Mouse (Mus musculus): ENCODE measurements around the gene Foxs1. TPM values are rescaled to one million over a fixed set of nuclear protein-coding genes. Genes with fewer than 3 reads are reported as not detected.

The Foxs1 gene
- polyA plus RNA-seq, 1 experiment from 2014 or later: 1.1 TPM

- no peak overlapping the region for H3K4me3 ChIP-seq
- no peaks in the 10 kb centered on the region for H3K36me3 ChIP-seq
- peaks cover 14% of the 10 kb centered on the region for H3K4me1 ChIP-seq (replicated peaks)
- 40% methylated on average over 9 of the region's 9 CpGs for WGBS
- H3K27ac ChIP-seq (ENCODE audit: poor library complexity, severe bottlenecking): no peak overlapping the region
- H3K4me2 ChIP-seq: no peak overlapping the region
- ATAC-seq (ENCODE audit: insufficient number of reproducible peaks, low FRiP score): no peak
- peaks cover 100% of the 10 kb centered on the region for H3K27me3 ChIP-seq (replicated peaks)
- no peak overlapping the region for H3K9ac ChIP-seq
- H3K9me3 ChIP-seq (replicated peaks): no peaks in the 10 kb centered on the region
Observed at GRCm38 (mm10) chr2:152944013-152944412, 11.0 kb upstream of the Foxs1 start.

- Histone ChIP-seq H3K9ac (peak overlapping the region; percentile 56; the same call in 1 of the 2 replicates), H3K4me1 (replicated peaks) (peaks cover 14% of the 10 kb centered on the region), H3K4me2 (peak overlapping the region; percentile 89), H3K9me3 (replicated peaks) (no peaks in the 10 kb centered on the region), H3K36me3 (no peaks in the 10 kb centered on the region), H3K4me3 (peak overlapping the region; percentile 48), H3K27ac (ENCODE audit: poor library complexity, severe bottlenecking) (no peak overlapping the region), H3K27me3 (replicated peaks) (peaks cover 100% of the 10 kb centered on the region)
- ATAC-seq (ENCODE audit: insufficient number of reproducible peaks, low FRiP score): no peak
- WGBS: 5% methylated on average over 8 of the region's 8 CpGs
Observed at GRCm38 (mm10) chr2:152943568-152943967, 10.6 kb upstream of the Foxs1 start.

DNA sequence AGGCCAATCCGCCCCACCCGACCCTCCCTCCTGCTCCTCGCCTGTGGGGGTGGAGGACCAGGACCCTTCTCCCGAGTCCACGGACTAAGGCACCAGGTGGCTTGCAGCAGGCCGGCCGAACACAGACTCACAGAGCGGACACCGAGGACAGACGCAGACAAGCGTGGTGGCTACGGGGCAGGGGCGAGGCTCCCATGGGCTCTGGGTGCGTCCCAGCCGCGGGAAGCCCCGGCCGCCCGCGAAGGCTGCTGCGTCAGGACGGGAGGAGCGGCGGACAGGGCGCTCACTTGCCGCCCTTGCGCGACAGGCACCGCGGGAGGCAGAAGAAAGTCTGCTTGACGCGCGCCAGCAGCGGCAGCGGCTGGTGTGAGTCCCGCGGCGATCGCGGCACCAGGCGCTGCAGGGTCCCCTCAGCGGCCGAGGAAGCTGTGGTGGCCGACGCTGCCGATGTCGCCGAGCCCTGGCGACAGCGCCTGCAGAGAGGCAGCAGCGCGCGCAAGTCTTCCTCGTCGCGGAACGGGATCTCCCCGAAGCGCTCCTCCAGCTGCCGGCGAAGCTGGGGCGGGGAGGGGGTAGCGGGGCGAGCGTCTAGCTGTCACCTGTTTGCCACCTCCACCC is 10.0 kb upstream of the Foxs1 start:
- no peaks in the 10 kb centered on the region for H3K36me3 ChIP-seq
- H3K9ac ChIP-seq: peak overlapping the region; percentile 56
- no peaks in the 10 kb centered on the region for H3K9me3 ChIP-seq (replicated peaks)
- WGBS: under 1% methylated on average over 64 of the region's 65 CpGs
- H3K4me1 ChIP-seq (replicated peaks): peaks cover 14% of the 10 kb centered on the region
- peaks cover 100% of the 10 kb centered on the region for H3K27me3 ChIP-seq (replicated peaks)
- 0 out of 2 replicates have a peak, but pooled peaks have one; percentile 33 for ATAC-seq (ENCODE audit: insufficient number of reproducible peaks, low FRiP score)
- H3K27ac ChIP-seq (ENCODE audit: poor library complexity, severe bottlenecking): no peak overlapping the region
- H3K4me2 ChIP-seq: peak overlapping the region; percentile 89
- H3K4me3 ChIP-seq: peak overlapping the region; percentile 48

DNA sequence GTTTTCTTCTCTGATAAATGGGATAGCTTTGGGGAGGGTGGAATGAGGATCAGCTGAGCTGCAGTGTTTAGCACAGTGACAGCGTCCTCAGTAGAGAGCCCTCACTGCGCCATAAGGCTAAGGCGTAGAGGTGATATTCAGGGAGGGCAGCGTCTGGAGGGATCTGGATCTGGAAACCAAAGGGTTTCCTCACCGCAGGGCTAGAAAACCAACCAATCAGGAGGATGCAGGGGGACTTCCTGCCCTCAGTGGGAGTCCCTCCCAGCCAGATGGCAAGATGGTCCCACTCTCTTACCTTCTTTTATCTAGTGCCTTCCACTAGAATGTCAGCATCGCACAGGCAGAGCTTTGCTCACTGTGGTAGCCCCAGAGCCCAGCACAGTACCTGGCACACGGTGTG is 8.8 kb upstream of the Foxs1 start:
- Histone ChIP-seq H3K4me1 (replicated peaks) (peaks cover 14% of the 10 kb centered on the region), H3K4me2 (no peak overlapping the region), H3K9ac (no peak overlapping the region), H3K36me3 (no peaks in the 10 kb centered on the region), H3K27me3 (replicated peaks) (peaks cover 89% of the 10 kb centered on the region), H3K9me3 (replicated peaks) (no peaks in the 10 kb centered on the region), H3K4me3 (no peak overlapping the region), H3K27ac (ENCODE audit: poor library complexity, severe bottlenecking) (no peak overlapping the region)
- WGBS: 19% methylated on average over 7 of the region's 7 CpGs
- no peak for ATAC-seq (ENCODE audit: insufficient number of reproducible peaks, low FRiP score)

DNA sequence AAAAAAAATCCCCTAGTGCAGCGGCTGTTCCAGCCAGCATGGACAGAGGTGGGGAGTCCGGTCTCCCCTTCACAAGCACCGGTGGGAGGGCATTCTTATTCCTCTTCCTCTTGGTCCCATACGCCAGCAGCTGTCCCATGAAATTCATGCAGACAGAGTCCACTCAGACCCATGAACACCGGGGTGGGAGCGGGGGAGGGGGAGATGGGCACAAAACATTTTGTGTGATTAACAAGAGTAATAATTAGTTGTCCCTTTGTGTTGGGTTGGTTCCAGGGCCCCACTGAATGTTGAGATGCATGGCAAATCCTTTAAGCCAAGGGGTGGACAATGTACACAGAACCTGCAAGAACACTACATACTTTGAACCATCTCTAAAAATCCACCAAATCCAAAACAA is 8.1 kb upstream of the Foxs1 start:
- Histone ChIP-seq H3K9ac (no peak overlapping the region), H3K9me3 (replicated peaks) (no peaks in the 10 kb centered on the region), H3K4me2 (no peak overlapping the region), H3K36me3 (no peaks in the 10 kb centered on the region), H3K4me3 (no peak overlapping the region), H3K27me3 (replicated peaks) (peaks cover 89% of the 10 kb centered on the region), H3K4me1 (replicated peaks) (peaks cover 14% of the 10 kb centered on the region), H3K27ac (ENCODE audit: poor library complexity, severe bottlenecking) (no peak overlapping the region)
- 75% methylated on average over 6 of the region's 6 CpGs for WGBS
- no peak for ATAC-seq (ENCODE audit: insufficient number of reproducible peaks, low FRiP score)

GRCm38 (mm10) chr2:152939846-152940245 is 6.8 kb upstream of the Foxs1 start:
- H3K27me3 ChIP-seq (replicated peaks): peaks cover 88% of the 10 kb centered on the region
- H3K4me3 ChIP-seq: no peak overlapping the region
- no peak overlapping the region for H3K4me2 ChIP-seq
- H3K4me1 ChIP-seq (replicated peaks): peaks cover 14% of the 10 kb centered on the region
- no peak for ATAC-seq (ENCODE audit: insufficient number of reproducible peaks, low FRiP score)
- H3K27ac ChIP-seq (ENCODE audit: poor library complexity, severe bottlenecking): no peak overlapping the region
- H3K9ac ChIP-seq: no peak overlapping the region
- 6% methylated on average over 4 of the region's 4 CpGs for WGBS
- H3K36me3 ChIP-seq: no peaks in the 10 kb centered on the region
- no peaks in the 10 kb centered on the region for H3K9me3 ChIP-seq (replicated peaks)

DNA sequence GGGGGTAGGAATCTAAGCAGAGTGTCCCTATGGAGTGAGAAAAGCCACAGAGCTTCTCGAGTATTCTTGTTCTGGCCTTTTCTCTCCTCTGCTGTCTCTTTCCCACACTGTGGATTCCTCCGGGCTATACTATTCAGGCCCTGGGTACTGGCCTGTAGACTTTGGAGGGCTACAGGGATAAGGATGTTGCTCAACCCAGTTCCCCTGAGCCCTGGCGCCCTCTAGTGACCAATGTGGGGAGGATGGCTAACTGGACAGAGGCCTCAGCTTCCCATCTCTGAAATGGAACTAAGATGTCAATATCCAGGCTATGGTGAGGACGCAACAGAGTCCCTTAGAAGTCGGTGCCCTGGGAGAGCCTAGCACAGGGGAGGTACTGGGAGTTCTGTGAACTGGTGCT is 606 bp upstream of the Foxs1 start:
- WGBS: 31% methylated on average over 5 of the region's 5 CpGs
- no peak for ATAC-seq (ENCODE audit: insufficient number of reproducible peaks, low FRiP score)
- Histone ChIP-seq H3K4me3 (no peak overlapping the region), H3K9ac (no peak overlapping the region), H3K9me3 (replicated peaks) (no peaks in the 10 kb centered on the region), H3K4me1 (replicated peaks) (peaks cover 37% of the 10 kb centered on the region), H3K27me3 (replicated peaks) (peaks cover 49% of the 10 kb centered on the region), H3K27ac (ENCODE audit: poor library complexity, severe bottlenecking) (no peak overlapping the region), H3K36me3 (no peaks in the 10 kb centered on the region), H3K4me2 (no peak overlapping the region)

GRCm38 (mm10) chr2:152931456-152932160 is 1.4 kb downstream of the Foxs1 start:
- H3K36me3 ChIP-seq: no peaks in the 10 kb centered on the region
- no peak overlapping the region for H3K4me2 ChIP-seq
- 60% methylated on average over 11 of the region's 12 CpGs for WGBS
- no peaks in the 10 kb centered on the region for H3K9me3 ChIP-seq (replicated peaks)
- no peak for ATAC-seq (ENCODE audit: insufficient number of reproducible peaks, low FRiP score)
- no peak overlapping the region for H3K9ac ChIP-seq
- H3K4me1 ChIP-seq (replicated peaks): peaks cover 50% of the 10 kb centered on the region
- peaks cover 39% of the 10 kb centered on the region for H3K27me3 ChIP-seq (replicated peaks)
- H3K4me3 ChIP-seq: no peak overlapping the region
- no peak overlapping the region for H3K27ac ChIP-seq (ENCODE audit: poor library complexity, severe bottlenecking)

GRCm38 (mm10) chr2:152930276-152930675 is 2.7 kb downstream of the Foxs1 start:
- no peak for ATAC-seq (ENCODE audit: insufficient number of reproducible peaks, low FRiP score)
- Histone ChIP-seq H3K27ac (ENCODE audit: poor library complexity, severe bottlenecking) (no peak overlapping the region), H3K4me2 (no peak overlapping the region), H3K9me3 (replicated peaks) (no peaks in the 10 kb centered on the region), H3K4me3 (no peak overlapping the region), H3K27me3 (replicated peaks) (peaks cover 27% of the 10 kb centered on the region), H3K4me1 (replicated peaks) (peaks cover 61% of the 10 kb centered on the region), H3K9ac (0 out of 2 replicates have a peak overlapping the region, but pooled peaks have one; percentile 40), H3K36me3 (no peaks in the 10 kb centered on the region)
- WGBS: 26% methylated on average over 2 of the region's 2 CpGs

DNA sequence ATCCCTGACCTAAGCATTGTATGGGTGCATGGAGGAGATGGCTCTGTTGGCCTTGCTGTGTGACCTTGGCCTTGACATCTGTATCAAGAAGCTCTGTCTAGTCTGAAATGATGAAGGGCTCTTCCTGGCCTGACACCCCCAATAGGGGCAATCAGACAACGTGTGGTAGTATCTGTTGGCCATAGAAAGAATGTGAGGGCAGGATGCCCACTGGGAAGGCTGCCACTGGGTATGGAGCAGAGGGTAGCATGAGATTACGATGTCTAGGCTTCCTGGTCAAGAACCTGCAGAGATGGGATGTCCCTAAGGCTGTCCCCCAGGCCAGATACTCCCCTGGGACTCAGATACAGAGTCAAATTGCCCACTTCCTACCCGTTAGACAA is 4.0 kb downstream of the Foxs1 start:
- no peaks in the 10 kb centered on the region for H3K36me3 ChIP-seq
- no peak for ATAC-seq (ENCODE audit: insufficient number of reproducible peaks, low FRiP score)
- no peak overlapping the region for H3K4me3 ChIP-seq
- WGBS: 58% methylated on average over 3 of the region's 3 CpGs
- peaks cover 72% of the 10 kb centered on the region for H3K4me1 ChIP-seq (replicated peaks)
- H3K9ac ChIP-seq: no peak overlapping the region
- H3K4me2 ChIP-seq: no peak overlapping the region
- no peak overlapping the region for H3K27ac ChIP-seq (ENCODE audit: poor library complexity, severe bottlenecking)
- no peaks in the 10 kb centered on the region for H3K9me3 ChIP-seq (replicated peaks)
- H3K27me3 ChIP-seq (replicated peaks): peaks cover 19% of the 10 kb centered on the region

DNA sequence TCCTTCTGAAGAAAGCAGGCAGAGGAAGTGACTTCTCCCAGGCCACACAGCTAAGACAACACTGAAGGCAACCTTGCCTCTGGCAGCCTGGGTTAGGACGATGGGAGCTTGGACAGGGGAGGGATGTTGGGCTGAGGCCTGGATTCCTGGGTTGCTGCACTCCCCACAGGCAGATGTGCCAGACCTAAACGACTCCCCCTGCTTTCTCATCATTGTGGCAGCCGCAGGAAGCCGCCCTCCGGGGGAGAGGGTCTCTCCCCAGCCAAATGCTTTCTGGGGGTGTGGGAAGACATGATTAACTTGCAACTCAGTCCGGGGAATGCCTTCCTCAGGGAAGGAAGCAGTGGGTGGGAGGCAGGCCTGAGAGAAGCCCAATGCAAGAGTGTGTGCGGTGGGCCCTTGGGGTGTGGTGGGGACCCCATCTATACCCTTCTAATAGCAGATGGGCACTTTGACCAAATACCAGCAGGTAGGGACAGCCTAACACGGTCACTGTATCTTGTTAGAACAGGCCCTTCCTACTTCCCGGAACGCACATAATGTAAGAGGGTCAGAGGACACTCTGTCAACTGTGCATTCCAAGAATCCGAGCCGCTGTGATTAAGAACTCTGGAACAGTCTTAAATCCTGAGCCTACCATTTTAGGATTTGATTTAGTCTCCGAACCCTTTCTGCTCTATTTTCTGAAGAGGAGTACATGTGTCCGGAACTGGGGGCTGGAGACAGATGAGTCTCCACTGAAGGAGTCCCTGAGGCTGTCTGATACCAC is 4.6 kb downstream of the Foxs1 start:
- Histone ChIP-seq H3K27ac (ENCODE audit: poor library complexity, severe bottlenecking) (0 out of 2 replicates have a peak overlapping the region, but pooled peaks have one; percentile 1), H3K9ac (0 out of 2 replicates have a peak overlapping the region, but pooled peaks have one; percentile 1), H3K4me3 (no peak overlapping the region), H3K36me3 (no peaks in the 10 kb centered on the region), H3K4me2 (no peak overlapping the region), H3K27me3 (replicated peaks) (peaks cover 16% of the 10 kb centered on the region), H3K9me3 (replicated peaks) (no peaks in the 10 kb centered on the region), H3K4me1 (replicated peaks) (peaks cover 70% of the 10 kb centered on the region)
- WGBS: 48% methylated on average over 14 of the region's 14 CpGs
- ATAC-seq (ENCODE audit: insufficient number of reproducible peaks, low FRiP score): no peak

Measured in heart, embryonic 12.5 days (tissue).